Mouse (Mus musculus): Measurements from ENCODE around the gene Katnal1. TPM values are rescaled to one million over a fixed set of nuclear protein-coding genes. Genes with fewer than 3 reads are reported as not detected.

Katnal1 gene
- polyA plus RNA-seq, 1 experiment = 10.1 TPM

DNA sequence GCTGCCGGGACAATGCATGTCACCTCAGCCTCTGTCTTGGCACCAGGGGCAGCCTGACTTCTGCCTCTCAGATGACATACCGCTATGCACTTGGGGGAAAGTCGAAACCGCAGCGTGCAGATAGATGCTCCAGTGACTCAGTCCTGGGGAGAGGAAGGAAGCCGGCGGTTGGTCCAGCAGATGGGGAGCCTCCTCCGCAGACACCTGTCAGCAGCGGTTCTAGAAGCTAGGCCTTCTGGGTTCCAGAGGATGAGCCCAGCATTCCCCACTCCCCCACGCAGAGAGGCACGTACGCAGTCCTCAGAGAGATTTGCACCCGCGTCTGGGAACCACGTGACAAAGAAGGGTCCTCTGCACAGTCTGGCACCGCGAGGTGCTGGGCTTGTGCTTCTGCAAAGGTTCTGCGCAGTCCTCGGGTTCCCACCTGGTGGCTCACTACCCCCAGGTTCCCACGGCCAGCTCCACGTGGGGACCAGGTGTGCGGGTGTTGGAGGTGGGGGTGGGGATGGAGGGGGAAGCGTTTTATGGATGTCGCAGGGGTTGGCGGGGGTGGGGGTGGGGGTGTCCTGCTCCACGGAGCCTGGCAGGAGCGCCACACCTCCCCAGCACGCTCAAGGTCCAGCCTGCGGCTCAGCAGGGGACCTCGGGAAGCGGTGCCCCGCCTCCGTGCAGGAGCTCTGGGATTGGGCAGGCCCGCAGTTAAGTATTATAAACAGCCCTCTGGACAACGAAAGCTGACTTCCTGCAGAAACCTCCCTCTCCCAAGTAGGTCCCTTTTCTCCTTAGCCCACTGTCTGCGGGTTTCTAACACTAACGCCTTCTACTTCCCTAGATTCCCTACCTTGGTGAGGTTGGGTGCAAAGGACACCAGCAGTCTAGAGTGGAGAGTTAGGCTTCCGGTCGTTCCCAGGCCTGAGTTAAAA lies 30.2 kb upstream of the Katnal1 start:
- WGBS = 3% methylated on average over 39 of the region's 39 CpGs
- TF ChIP-seq CTCF (IDR thresholded peaks at IDR 0.05; ENCODE audit: control insufficient read depth, insufficient read depth, low read length) = no peak
- TF ChIP-seq POLR2A (IDR thresholded peaks at IDR 0.05; ENCODE audit: borderline replicate concordance, control insufficient read depth, low read depth, low read length) = peak; percentile 30; the same call in 1 of the 2 replicates
- H3K4me3 ChIP-seq (replicated peaks; ENCODE audit: control insufficient read depth, low read depth, low read length) = peak overlapping the region; percentile 44
- peaks cover 3% of the 10 kb centered on the region; the same call in 1 of the 2 replicates for H3K4me1 ChIP-seq (ENCODE audit: control insufficient read depth, insufficient read depth, low read length)
- peak overlapping the region; percentile 57 for H3K27ac ChIP-seq (ENCODE audit: control insufficient read depth, insufficient read depth, low read depth, low read length, poor library complexity)

DNA sequence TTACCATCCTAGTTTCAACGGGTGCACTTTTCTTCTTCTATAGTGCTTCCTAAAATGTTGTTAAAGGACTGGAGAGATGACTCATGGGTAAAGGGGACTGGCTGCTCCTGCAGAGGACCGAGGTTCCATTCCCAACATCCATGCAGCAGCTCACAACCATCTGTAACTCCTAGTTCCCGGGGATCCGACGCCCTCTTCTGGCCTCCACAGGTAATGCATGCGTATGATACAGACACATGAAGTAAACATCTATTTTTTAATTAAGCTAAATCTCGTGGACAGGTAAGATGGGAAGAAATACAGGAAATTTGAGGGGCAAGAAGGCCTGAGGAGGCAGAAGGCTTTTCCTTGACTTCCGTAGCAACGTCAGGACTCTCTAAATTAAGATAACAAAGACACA lies 29.2 kb upstream of the Katnal1 start:
- Histone ChIP-seq H3K4me3 (replicated peaks; ENCODE audit: control insufficient read depth, low read depth, low read length) (no peak overlapping the region), H3K4me1 (ENCODE audit: control insufficient read depth, insufficient read depth, low read length) (peaks cover 3% of the 10 kb centered on the region; the same call in 1 of the 2 replicates), H3K27ac (ENCODE audit: control insufficient read depth, insufficient read depth, low read depth, low read length, poor library complexity) (no peak overlapping the region)
- TF ChIP-seq CTCF (IDR thresholded peaks at IDR 0.05; ENCODE audit: control insufficient read depth, insufficient read depth, low read length) (peak; percentile 57), POLR2A (IDR thresholded peaks at IDR 0.05; ENCODE audit: borderline replicate concordance, control insufficient read depth, low read depth, low read length) (no peak)
- 36% methylated on average over 9 of the region's 9 CpGs for WGBS

DNA sequence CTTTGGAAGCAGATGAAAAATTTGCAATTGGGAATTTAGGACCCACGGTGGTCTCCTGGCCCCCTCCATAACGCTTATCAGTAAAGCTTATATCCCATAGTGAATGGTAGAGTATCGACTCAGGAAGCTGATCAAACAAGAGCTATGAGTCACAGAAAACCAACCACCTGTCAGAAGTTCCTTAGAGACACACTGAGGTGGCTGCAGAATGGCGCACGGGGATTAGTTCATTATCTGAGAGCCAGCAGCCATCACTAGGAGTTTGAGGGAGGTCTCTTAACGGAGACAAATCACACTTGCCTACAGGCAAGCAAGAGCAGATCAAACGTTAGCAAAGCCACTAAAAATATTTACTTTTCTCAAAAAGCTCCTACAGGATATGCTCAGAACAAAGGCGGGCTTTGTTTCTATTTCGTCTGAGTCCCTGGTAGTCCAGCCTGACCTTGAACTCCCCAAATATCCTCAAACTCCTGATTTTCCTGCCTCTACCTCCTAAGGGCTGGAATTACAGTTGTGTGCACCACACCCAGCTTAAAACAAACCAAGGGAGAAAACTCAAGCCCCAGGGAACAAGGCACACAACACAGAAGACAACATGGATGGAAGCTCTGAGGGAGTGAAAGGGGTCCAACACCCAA lies 27.9 kb upstream of the Katnal1 start:
- no peak for TF ChIP-seq POLR2A (IDR thresholded peaks at IDR 0.05; ENCODE audit: borderline replicate concordance, control insufficient read depth, low read depth, low read length)
- no peak for TF ChIP-seq CTCF (IDR thresholded peaks at IDR 0.05; ENCODE audit: control insufficient read depth, insufficient read depth, low read length)
- no peak overlapping the region for H3K4me3 ChIP-seq (replicated peaks; ENCODE audit: control insufficient read depth, low read depth, low read length)
- H3K27ac ChIP-seq (ENCODE audit: control insufficient read depth, insufficient read depth, low read depth, low read length, poor library complexity) = no peak overlapping the region
- peaks cover 3% of the 10 kb centered on the region; the same call in 1 of the 2 replicates for H3K4me1 ChIP-seq (ENCODE audit: control insufficient read depth, insufficient read depth, low read length)
- WGBS = 56% methylated on average over 9 of the region's 9 CpGs

DNA sequence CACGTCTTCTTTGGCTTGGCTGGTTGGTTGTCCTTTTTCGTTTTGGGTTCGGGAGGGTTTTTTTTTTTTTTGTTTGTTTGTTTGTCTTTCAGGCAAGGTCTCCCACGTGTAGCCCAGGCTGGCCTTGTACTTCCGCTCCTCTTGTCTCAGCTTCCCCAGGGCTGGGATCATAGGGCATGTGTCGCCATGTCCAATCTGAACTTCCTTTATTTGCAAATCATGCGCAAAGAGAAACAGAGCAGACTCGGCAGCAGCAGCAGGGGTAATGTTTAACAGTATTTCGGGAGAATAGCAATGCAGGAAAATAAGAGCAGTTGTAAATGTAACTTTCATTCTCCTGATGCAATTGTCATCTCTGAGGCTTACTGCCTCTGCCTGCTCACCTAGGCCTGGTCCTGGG lies 27.0 kb upstream of the Katnal1 start:
- Histone ChIP-seq H3K4me1 (ENCODE audit: control insufficient read depth, insufficient read depth, low read length) (peaks cover 5% of the 10 kb centered on the region), H3K4me3 (replicated peaks; ENCODE audit: control insufficient read depth, low read depth, low read length) (no peak overlapping the region), H3K27ac (ENCODE audit: control insufficient read depth, insufficient read depth, low read depth, low read length, poor library complexity) (no peak overlapping the region)
- WGBS = 60% methylated on average over 9 of the region's 9 CpGs
- no peak for TF ChIP-seq CTCF (IDR thresholded peaks at IDR 0.05; ENCODE audit: control insufficient read depth, insufficient read depth, low read length)
- no peak for TF ChIP-seq POLR2A (IDR thresholded peaks at IDR 0.05; ENCODE audit: borderline replicate concordance, control insufficient read depth, low read depth, low read length)

DNA sequence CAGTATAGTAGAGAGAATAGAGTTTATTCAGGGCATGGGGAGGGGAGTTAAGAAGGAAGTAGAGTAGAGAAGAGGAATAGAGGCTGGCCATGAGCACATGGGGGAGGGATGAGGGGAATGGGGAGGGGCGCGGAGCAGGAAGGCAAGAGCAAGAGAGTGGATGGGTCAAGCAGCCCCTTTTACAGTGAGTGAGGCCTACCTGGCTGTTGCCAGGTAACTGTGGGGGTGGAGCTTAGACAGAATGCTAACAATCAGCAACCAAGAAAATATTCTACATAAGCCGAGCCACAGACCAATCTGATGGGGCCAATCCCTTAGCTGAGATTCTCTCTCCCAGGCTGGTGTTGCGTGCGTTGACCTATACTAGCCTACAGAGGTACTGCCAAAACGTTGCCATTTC lies 26.5 kb upstream of the Katnal1 start:
- H3K27ac ChIP-seq (ENCODE audit: control insufficient read depth, insufficient read depth, low read depth, low read length, poor library complexity) = no peak overlapping the region
- TF ChIP-seq POLR2A (IDR thresholded peaks at IDR 0.05; ENCODE audit: borderline replicate concordance, control insufficient read depth, low read depth, low read length) = no peak
- TF ChIP-seq CTCF (IDR thresholded peaks at IDR 0.05; ENCODE audit: control insufficient read depth, insufficient read depth, low read length) = no peak
- H3K4me1 ChIP-seq (ENCODE audit: control insufficient read depth, insufficient read depth, low read length) = peaks cover 6% of the 10 kb centered on the region
- no peak overlapping the region for H3K4me3 ChIP-seq (replicated peaks; ENCODE audit: control insufficient read depth, low read depth, low read length)
- WGBS = 83% methylated on average over 6 of the region's 6 CpGs

DNA sequence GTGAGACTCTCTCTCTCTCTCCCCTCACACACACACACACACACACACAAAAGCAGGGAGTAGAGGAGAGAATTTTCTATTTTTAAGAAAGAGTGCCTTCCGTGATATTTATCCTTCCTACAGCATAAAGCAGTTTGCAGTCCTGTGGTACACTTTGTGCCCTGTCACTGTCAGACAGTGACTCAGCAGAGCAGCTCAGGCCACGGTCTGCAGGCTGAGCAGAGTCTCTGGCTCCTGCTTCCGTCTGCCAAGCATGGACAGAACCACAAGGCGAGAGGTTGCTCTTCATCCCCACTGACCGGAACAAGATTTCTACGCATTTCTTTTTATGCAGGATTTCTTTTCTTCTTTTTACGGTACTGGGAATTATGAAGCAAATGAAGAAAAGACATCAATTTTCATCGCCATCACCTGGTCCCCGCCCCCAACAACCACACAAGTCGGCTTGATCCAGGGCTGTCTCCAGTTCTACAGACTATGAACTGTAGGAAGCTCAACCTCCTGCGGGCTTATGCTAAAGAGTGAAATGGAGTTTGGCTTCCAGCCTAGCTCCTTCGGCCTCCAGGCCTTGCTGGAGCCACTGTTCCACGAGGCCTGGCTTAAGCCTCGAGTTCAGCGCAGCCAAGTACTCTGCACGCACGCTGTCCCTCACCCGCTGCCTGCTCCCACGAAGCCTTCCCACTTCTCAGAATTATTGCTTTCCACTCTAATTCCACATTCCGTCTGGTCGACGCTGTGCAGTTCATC lies 25.4 kb upstream of the Katnal1 start:
- WGBS = 51% methylated on average over 22 of the region's 22 CpGs
- H3K27ac ChIP-seq (ENCODE audit: control insufficient read depth, insufficient read depth, low read depth, low read length, poor library complexity) = no peak overlapping the region; the same call in 1 of the 2 replicates
- H3K4me1 ChIP-seq (ENCODE audit: control insufficient read depth, insufficient read depth, low read length) = peaks cover 6% of the 10 kb centered on the region
- TF ChIP-seq POLR2A (IDR thresholded peaks at IDR 0.05; ENCODE audit: borderline replicate concordance, control insufficient read depth, low read depth, low read length) (no peak), CTCF (IDR thresholded peaks at IDR 0.05; ENCODE audit: control insufficient read depth, insufficient read depth, low read length) (no peak)
- H3K4me3 ChIP-seq (replicated peaks; ENCODE audit: control insufficient read depth, low read depth, low read length) = no peak overlapping the region

DNA sequence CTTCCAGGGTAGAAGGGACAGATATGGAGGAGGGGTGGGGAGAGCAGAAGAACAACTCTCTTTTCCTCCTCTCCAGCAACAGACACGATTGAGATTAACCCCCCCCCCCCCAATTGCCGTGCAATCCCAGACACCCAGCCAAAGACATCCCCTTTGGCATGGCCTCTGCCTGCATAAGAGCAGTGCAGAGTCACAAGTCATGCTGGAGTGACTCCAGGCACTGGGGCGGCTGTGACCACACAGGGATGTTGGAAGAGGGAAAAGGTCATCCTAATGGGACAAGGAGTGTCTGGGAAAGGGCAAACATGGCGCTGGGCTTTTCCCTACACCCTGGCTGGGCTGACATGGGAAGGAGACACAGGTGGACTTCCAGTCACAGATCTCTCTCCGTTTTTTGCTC lies 24.0 kb upstream of the Katnal1 start:
- no peak overlapping the region for H3K4me3 ChIP-seq (replicated peaks; ENCODE audit: control insufficient read depth, low read depth, low read length)
- H3K27ac ChIP-seq (ENCODE audit: control insufficient read depth, insufficient read depth, low read depth, low read length, poor library complexity) = no peak overlapping the region
- H3K4me1 ChIP-seq (ENCODE audit: control insufficient read depth, insufficient read depth, low read length) = peaks cover 6% of the 10 kb centered on the region
- 78% methylated on average over 5 of the region's 5 CpGs for WGBS
- TF ChIP-seq CTCF (IDR thresholded peaks at IDR 0.05; ENCODE audit: control insufficient read depth, insufficient read depth, low read length) (no peak), POLR2A (IDR thresholded peaks at IDR 0.05; ENCODE audit: borderline replicate concordance, control insufficient read depth, low read depth, low read length) (no peak)

DNA sequence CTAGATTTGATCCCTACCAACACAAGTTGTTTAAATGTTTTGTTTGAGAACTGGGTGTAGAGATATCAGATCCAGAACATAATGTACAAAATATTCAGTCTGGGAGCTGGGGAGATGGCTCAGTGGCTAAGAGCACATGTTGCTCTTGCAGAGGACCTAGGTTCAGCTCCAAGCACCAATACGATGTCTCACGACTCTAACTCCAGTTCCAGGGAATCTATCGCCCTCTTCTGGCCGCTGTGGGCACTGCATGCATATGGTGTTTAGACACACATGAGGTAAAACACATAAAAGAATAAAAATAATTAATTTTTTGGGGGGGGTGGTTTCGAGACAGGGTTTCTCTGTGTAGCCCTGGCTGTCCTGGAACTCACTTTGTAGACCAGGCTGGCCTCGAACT lies 23.3 kb upstream of the Katnal1 start:
- Histone ChIP-seq H3K27ac (ENCODE audit: control insufficient read depth, insufficient read depth, low read depth, low read length, poor library complexity) (no peak overlapping the region), H3K4me3 (replicated peaks; ENCODE audit: control insufficient read depth, low read depth, low read length) (no peak overlapping the region), H3K4me1 (ENCODE audit: control insufficient read depth, insufficient read depth, low read length) (peaks cover 6% of the 10 kb centered on the region)
- TF ChIP-seq POLR2A (IDR thresholded peaks at IDR 0.05; ENCODE audit: borderline replicate concordance, control insufficient read depth, low read depth, low read length) (no peak), CTCF (IDR thresholded peaks at IDR 0.05; ENCODE audit: control insufficient read depth, insufficient read depth, low read length) (peak; percentile 77)
- 62% methylated on average over 6 of the region's 6 CpGs for whole genome bisulfite sequencing
